Mouse (Mus musculus): ENCODE results near the gene Acadvl.

DNA sequence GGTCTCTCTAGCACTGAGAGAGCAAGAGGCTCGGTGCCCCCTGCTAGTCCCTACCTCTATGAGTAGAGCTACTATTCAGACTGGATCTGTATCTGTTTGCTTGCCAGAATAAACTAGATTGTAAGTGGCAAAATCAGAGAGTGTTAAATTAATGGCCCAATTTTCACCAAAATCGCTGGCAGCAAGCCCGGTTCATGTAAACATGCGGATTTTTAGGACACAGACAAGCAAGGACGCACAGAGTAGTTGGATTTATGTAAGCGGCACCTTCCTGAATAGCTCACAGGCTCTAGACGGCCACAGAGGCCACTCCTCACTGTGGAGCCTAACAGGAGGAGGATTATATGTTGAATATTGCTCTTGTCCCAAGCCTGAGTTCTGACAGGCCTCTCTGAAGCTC is 37.9 kb upstream of the Acadvl start:
- TF ChIP-seq CTCF (IDR thresholded peaks at IDR 0.05; ENCODE audit: insufficient read depth, low read depth, low read length) (no peak), POLR2A (IDR thresholded peaks at IDR 0.05; ENCODE audit: insufficient read depth, low read depth, low read length) (no peak)

Measured in olfactory bulb, adult 2 months (tissue).